Mouse (Mus musculus) heart, embryonic 16.5 days (tissue): ENCODE measurements around the gene Kbtbd6. TPM values are rescaled to one million over a fixed set of nuclear protein-coding genes. Genes with fewer than 3 reads are reported as not detected.

Source experiments
- polyA plus RNA-seq: library from polyadenylated mRNA; unstranded; fragments of >200 nt; fragmentation: Nextera tagmentation; extraction: Ambion mirVana; gene quantifications from 2 replicates; pipeline ENCODE4 v1.2.1, GENCODE M21; 2015

Kbtbd6 gene
- polyA plus RNA-seq, 1 experiment from 2014 or later: 2.6 TPM

Other genes starting within 250 kb of the Kbtbd6 start
- 0.13 TPM in 1 of 2 replicates, not detected in the other for gene Zfp957, start 204.5 kb upstream of the Kbtbd6 start, polyA plus RNA-seq
- gene Rgcc, start 150.2 kb upstream of the Kbtbd6 start, polyA plus RNA-seq: 53.6 and 74.7 TPM in 2 replicates
- gene Naa16, start 61.1 kb upstream of the Kbtbd6 start, polyA plus RNA-seq: 22.2 and 22.8 TPM in 2 replicates
- 10.8 and 10.9 TPM in 2 replicates for gene Mtrf1, start 54.1 kb upstream of the Kbtbd6 start, polyA plus RNA-seq
- gene Kbtbd7, start 25.3 kb upstream of the Kbtbd6 start, polyA plus RNA-seq: 8.0 and 8.2 TPM in 2 replicates
- 9.9 and 12.3 TPM in 2 replicates for gene Elf1, start 29.4 kb downstream of the Kbtbd6 start, polyA plus RNA-seq
- 26.8 and 27.6 TPM in 2 replicates for gene Wbp4, start 29.7 kb downstream of the Kbtbd6 start, polyA plus RNA-seq
- gene Sugt1, start 135.9 kb downstream of the Kbtbd6 start, polyA plus RNA-seq: 101 and 105 TPM in 2 replicates
- gene Cnmd, start 210.3 kb downstream of the Kbtbd6 start, polyA plus RNA-seq: 5.1 and 7.1 TPM in 2 replicates